Mouse (Mus musculus) frontal cortex, adult 2 months (tissue): ENCODE measurements at regions not wholly inside any gene's neighbourhood (a gene's known extent, or its start where the extent isn't known, plus 50 kb on each side); places are given as distances from the start of the nearest gene placed in this dataset.
"Not testable (repeated sequence)": the region's sequence is repeated elsewhere in the genome, so short reads cannot be mapped to it uniquely, and the experiment has no call there.

Source experiments
- DNase-seq, 2 experiments: peaks; one replicate each; pipeline ENCODE4 v3.0.0; 2022; ENCODE audit warnings: low spot score in 1 of 2; ENCODE audit errors: extremely low spot score in 1 of 2

GRCm38 (mm10) chr15:25252648-25253567 is 160.7 kb downstream of the Basp1 start:
- DNase-seq = no peak

GRCm38 (mm10) chr15:25245631-25246030 is 167.9 kb downstream of the Basp1 start:
- no peak for DNase-seq

- no peak for DNase-seq
Measured at GRCm38 (mm10) chr15:25237665-25238664, 175.6 kb downstream of the Basp1 start.

GRCm38 (mm10) chr15:25236191-25236723 is 177.3 kb downstream of the Basp1 start:
- DNase-seq = no peak

GRCm38 (mm10) chr15:25234064-25234700 is 179.4 kb downstream of the Basp1 start:
- no peak for DNase-seq

- DNase-seq = peak in 1 of 2 experiments; percentile 34
Measured at GRCm38 (mm10) chr15:25230213-25230612, 183.4 kb downstream of the Basp1 start.

- no peak for DNase-seq
Measured at GRCm38 (mm10) chr15:25229807-25230206, 183.8 kb downstream of the Basp1 start.

GRCm38 (mm10) chr15:25227496-25227895 is 186.1 kb downstream of the Basp1 start:
- DNase-seq = no peak

GRCm38 (mm10) chr15:25225936-25226335 is 187.6 kb downstream of the Basp1 start:
- DNase-seq = no peak

GRCm38 (mm10) chr15:25225431-25225830 is 188.1 kb downstream of the Basp1 start:
- no peak for DNase-seq

- peak; percentile 68 to 77 for DNase-seq
Measured at GRCm38 (mm10) chr15:25221749-25222148, 191.8 kb downstream of the Basp1 start.

GRCm38 (mm10) chr15:25216375-25216774 is 197.2 kb downstream of the Basp1 start:
- DNase-seq = no peak

GRCm38 (mm10) chr15:25202097-25202496 is 211.5 kb downstream of the Basp1 start:
- DNase-seq = no peak

- DNase-seq = not testable (repeated sequence)
Measured at GRCm38 (mm10) chr15:25200249-25200648, 213.3 kb downstream of the Basp1 start.

- DNase-seq = no peak
Measured at GRCm38 (mm10) chr15:25187881-25188326, 225.7 kb downstream of the Basp1 start.

GRCm38 (mm10) chr15:25172755-25173154 is 240.8 kb downstream of the Basp1 start:
- no peak for DNase-seq

- DNase-seq = no peak
Measured at GRCm38 (mm10) chr15:25146371-25146770, 267.2 kb downstream of the Basp1 start.

- no peak for DNase-seq
Measured at GRCm38 (mm10) chr15:25144228-25144627, 269.3 kb downstream of the Basp1 start.

- DNase-seq = no peak
Measured at GRCm38 (mm10) chr15:25140389-25141181, 273.0 kb downstream of the Basp1 start.
